In the genomic region with DNA sequence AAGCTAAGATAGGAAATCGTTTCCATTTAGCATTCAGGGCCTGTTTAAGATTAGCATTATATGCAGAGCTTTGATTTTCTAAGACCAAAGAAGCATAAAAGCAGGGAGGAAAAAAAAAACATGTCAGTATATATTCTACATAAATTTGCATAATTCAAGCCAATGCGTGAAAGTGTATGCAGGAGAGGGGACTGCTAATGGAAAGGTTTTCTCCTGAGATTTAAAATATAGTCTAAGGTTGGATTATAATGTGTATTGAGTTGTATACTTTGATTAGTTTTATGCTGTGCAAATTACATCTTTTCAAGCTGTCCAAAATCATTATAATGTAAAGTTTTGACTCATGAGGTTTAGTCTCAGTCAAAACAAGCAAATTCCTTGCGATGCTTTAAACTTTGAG, we compare ENCODE assay signal across 16 mouse cellular contexts.
"Had no signal": no experiment of that assay in that cellular context is flagged by ENCODE, and none has a peak within 500 bp of the region (broad histone marks: within the 10 kb centered on the region; RNA-seq: fewer than 3 reads in every experiment).

No protein-coding gene starts in this region.

- H3K4me2 ChIP-seq: lung, embryonic 15.5 days; midbrain, embryonic 12.5 days; neural tube, embryonic 12.5 days; stomach, embryonic 15.5 days had no signal

- DNase-seq: liver, postnatal 0 days; lung, adult 2 months; lung, postnatal 14 days; lung, postnatal 36 days; right cerebral cortex, postnatal 14 days; thymus, adult 2 months; thymus, postnatal 25 days; thymus, postnatal 4 days had no signal

- H3K9ac ChIP-seq: liver, postnatal 0 days; lung, embryonic 15.5 days; midbrain, embryonic 12.5 days; neural tube, embryonic 12.5 days; stomach, embryonic 15.5 days had no signal

- H3K9me3 ChIP-seq: lung, embryonic 15.5 days; megakaryocyte, embryonic 14.5 days; midbrain, embryonic 12.5 days; neural tube, embryonic 12.5 days; stomach, embryonic 15.5 days had no signal

- ATAC-seq: liver, postnatal 0 days; lung, postnatal 0 days had no signal

- H3K4me1 ChIP-seq: lung, embryonic 15.5 days; megakaryocyte, embryonic 14.5 days; midbrain, embryonic 12.5 days; neural tube, embryonic 12.5 days; stomach, embryonic 15.5 days had no signal

- H3K27me3 ChIP-seq: lung, embryonic 15.5 days; megakaryocyte, embryonic 14.5 days; midbrain, embryonic 12.5 days; neural tube, embryonic 12.5 days; stomach, embryonic 15.5 days had no signal

- H3K36me3 ChIP-seq: lung, embryonic 15.5 days; midbrain, embryonic 12.5 days; neural tube, embryonic 12.5 days; stomach, embryonic 15.5 days had no signal

- H3K4me3 ChIP-seq: lung, embryonic 15.5 days; megakaryocyte, embryonic 14.5 days; midbrain, embryonic 12.5 days; neural tube, embryonic 12.5 days; stomach, embryonic 15.5 days had no signal

- H3K27ac ChIP-seq: lung, embryonic 15.5 days; macrophage; midbrain, embryonic 12.5 days; neural tube, embryonic 12.5 days; stomach, embryonic 15.5 days; stomach, postnatal 0 days had no signal
